Mouse (Mus musculus): ENCODE results near the gene Hist1h2ae. TPM values are rescaled to one million over a fixed set of nuclear protein-coding genes. Genes with fewer than 3 reads are reported as not detected.

Hist1h2ae gene
- 69.8 and 76.3 TPM in 2 replicates for polyA plus RNA-seq (2014; fragmentation: Nextera tagmentation; extraction: Ambion mirVana)

DNA sequence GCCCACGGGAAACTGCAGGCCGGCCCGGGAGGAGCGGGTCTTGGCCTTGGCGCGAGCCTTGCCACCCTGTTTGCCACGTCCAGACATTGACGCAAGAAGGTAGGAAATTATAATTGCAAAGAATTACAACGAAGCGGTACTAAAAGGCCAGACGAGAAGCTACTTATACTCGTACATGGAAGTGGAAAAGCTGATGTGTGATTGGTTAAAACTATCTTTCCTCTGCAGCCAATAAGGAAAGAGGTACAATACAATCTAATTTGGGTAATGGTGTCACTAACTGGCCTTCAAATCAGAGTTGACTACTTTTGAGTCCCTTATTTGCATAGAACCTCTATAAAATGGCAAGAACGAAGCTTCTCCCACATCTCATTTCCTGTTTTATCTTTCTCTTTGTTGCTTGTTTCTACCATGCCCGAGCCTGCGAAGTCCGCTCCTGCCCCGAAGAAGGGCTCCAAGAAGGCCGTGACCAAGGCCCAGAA lies at the start of gene Hist1h2ae, which contains the start of gene Hist1h2bg:
Hist1h2ae (minus strand) TSS at position 199 of the 482 bp plus-strand sequence.
Hist1h2bg (plus strand) TSS at position 375 of the 482 bp plus-strand sequence.
- H3K4me1 ChIP-seq (ENCODE audit: control insufficient read depth, insufficient read depth, low read length): peaks cover 6% of the 10 kb centered on the region; the same call in 1 of the 2 replicates
- H3K9ac ChIP-seq (ENCODE audit: low read length): peak within 1 kb of the TSS; percentile 75
- H3K27me3 ChIP-seq (ENCODE audit: control insufficient read depth, insufficient read depth, low read length): no peaks in the 10 kb centered on the region
- ATAC-seq (ENCODE audit: low FRiP score) (peak; percentile 90), DNase-seq (ENCODE audit: low spot score, missing footprints) (peak; percentile 96)
- H3K27ac ChIP-seq (ENCODE audit: low read depth, low read length): peak within 1 kb of the TSS; percentile 93
- peak within 1 kb of the TSS; percentile 63 for H3K4me2 ChIP-seq
- H3K4me3 ChIP-seq (ENCODE audit: low read depth, low read length): peak within 1 kb of the TSS; percentile 43
- no peaks in the 10 kb centered on the region for H3K36me3 ChIP-seq (ENCODE audit: control insufficient read depth, insufficient read depth, low read length)
- WGBS: 0% methylated on average over 18 of the region's 18 CpGs
- no peaks in the 10 kb centered on the region for H3K9me3 ChIP-seq (ENCODE audit: control insufficient read depth, low read length)

GRCm38 (mm10) chr13:23620056-23620732 lies 49.2 kb upstream of the Hist1h2ae start:
- peak overlapping the region; percentile 81 for H3K4me2 ChIP-seq
- no peaks in the 10 kb centered on the region for H3K36me3 ChIP-seq (ENCODE audit: control insufficient read depth, insufficient read depth, low read length)
- no peaks in the 10 kb centered on the region for H3K9me3 ChIP-seq (ENCODE audit: control insufficient read depth, low read length)
- DNase-seq (ENCODE audit: low spot score, missing footprints): no peak
- 56% methylated on average over 12 of the region's 12 CpGs for WGBS
- no peak for ATAC-seq (ENCODE audit: low FRiP score)
- peak overlapping the region; percentile 89 for H3K9ac ChIP-seq (ENCODE audit: low read length)
- H3K4me1 ChIP-seq (ENCODE audit: control insufficient read depth, insufficient read depth, low read length): peaks cover 8% of the 10 kb centered on the region; the same call in 1 of the 2 replicates
- H3K27ac ChIP-seq (ENCODE audit: low read depth, low read length): peak overlapping the region; percentile 93
- H3K27me3 ChIP-seq (ENCODE audit: control insufficient read depth, insufficient read depth, low read length): no peaks in the 10 kb centered on the region
- H3K4me3 ChIP-seq (ENCODE audit: low read depth, low read length): peak overlapping the region; percentile 54

DNA sequence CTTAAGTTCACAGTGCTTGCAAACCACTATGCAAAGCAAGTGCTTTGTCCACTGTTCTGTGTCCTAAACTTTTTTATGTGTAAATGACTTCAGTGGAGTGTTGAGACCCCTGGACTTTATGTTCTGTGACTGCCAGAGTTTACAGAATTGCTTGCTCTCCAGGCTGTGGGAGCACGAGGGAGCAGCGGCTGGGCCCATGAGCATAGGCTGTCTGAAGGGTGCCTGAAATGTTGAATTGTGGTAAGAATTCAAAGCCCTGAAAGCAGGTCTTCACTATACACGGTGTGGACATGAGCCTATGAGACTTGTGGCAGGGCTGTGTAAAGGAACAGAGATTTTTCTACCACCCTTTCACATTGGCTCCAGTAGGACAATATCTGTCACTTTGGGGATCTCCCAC lies 40.6 kb upstream of the Hist1h2ae start:
- H3K4me3 ChIP-seq (ENCODE audit: low read depth, low read length): no peak overlapping the region
- 85% methylated on average over 3 of the region's 3 CpGs for WGBS
- no peak overlapping the region for H3K9ac ChIP-seq (ENCODE audit: low read length)
- DNase-seq (ENCODE audit: low spot score, missing footprints) (no peak), ATAC-seq (ENCODE audit: low FRiP score) (no peak)
- no peaks in the 10 kb centered on the region for H3K4me1 ChIP-seq (ENCODE audit: control insufficient read depth, insufficient read depth, low read length)
- H3K27ac ChIP-seq (ENCODE audit: low read depth, low read length): no peak overlapping the region
- no peak overlapping the region for H3K4me2 ChIP-seq
- H3K36me3 ChIP-seq (ENCODE audit: control insufficient read depth, insufficient read depth, low read length): no peaks in the 10 kb centered on the region
- H3K9me3 ChIP-seq (ENCODE audit: control insufficient read depth, low read length): no peaks in the 10 kb centered on the region
- no peaks in the 10 kb centered on the region for H3K27me3 ChIP-seq (ENCODE audit: control insufficient read depth, insufficient read depth, low read length)

- H3K4me3 ChIP-seq (ENCODE audit: low read depth, low read length): no peak overlapping the region
- no peak overlapping the region for H3K4me2 ChIP-seq
- no peaks in the 10 kb centered on the region for H3K27me3 ChIP-seq (ENCODE audit: control insufficient read depth, insufficient read depth, low read length)
- no peak for ATAC-seq (ENCODE audit: low FRiP score)
- H3K27ac ChIP-seq (ENCODE audit: low read depth, low read length): no peak overlapping the region
- no peak overlapping the region for H3K9ac ChIP-seq (ENCODE audit: low read length)
- no peaks in the 10 kb centered on the region for H3K36me3 ChIP-seq (ENCODE audit: control insufficient read depth, insufficient read depth, low read length)
- DNase-seq (ENCODE audit: low spot score, missing footprints): no peak
- H3K9me3 ChIP-seq (ENCODE audit: control insufficient read depth, low read length): no peaks in the 10 kb centered on the region
- no peaks in the 10 kb centered on the region for H3K4me1 ChIP-seq (ENCODE audit: control insufficient read depth, insufficient read depth, low read length)
- whole genome bisulfite sequencing: 58% methylated on average over 2 of the region's 2 CpGs
These were observed 39.4 kb upstream of the Hist1h2ae start for GRCm38 (mm10) chr13:23610393-23610792.

DNA sequence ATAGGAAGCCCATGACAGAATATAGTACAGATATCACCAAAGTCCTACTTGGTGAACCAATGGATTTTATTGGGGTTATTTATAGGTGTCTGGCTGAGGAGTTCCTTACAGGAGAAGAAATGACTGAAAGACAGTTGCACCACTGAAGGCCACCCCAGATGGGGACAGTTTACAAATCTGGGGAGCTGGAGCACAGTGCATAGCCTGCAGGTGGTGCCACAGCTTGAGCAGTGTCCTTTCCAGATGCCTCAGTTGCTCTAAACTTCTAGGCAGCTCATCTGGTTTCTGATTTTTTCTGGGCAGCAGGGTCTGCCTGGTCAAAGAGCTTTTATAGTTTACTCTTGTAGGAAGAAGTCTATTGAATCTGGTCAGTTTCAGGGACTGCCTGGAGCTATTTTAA lies 38.8 kb upstream of the Hist1h2ae start:
- ATAC-seq (ENCODE audit: low FRiP score): no peak
- no peaks in the 10 kb centered on the region for H3K36me3 ChIP-seq (ENCODE audit: control insufficient read depth, insufficient read depth, low read length)
- no peaks in the 10 kb centered on the region for H3K9me3 ChIP-seq (ENCODE audit: control insufficient read depth, low read length)
- H3K27ac ChIP-seq (ENCODE audit: low read depth, low read length): no peak overlapping the region
- H3K9ac ChIP-seq (ENCODE audit: low read length): no peak overlapping the region
- DNase-seq (ENCODE audit: low spot score, missing footprints): no peak
- H3K4me1 ChIP-seq (ENCODE audit: control insufficient read depth, insufficient read depth, low read length): no peaks in the 10 kb centered on the region
- H3K27me3 ChIP-seq (ENCODE audit: control insufficient read depth, insufficient read depth, low read length): no peaks in the 10 kb centered on the region
- H3K4me3 ChIP-seq (ENCODE audit: low read depth, low read length): no peak overlapping the region
- H3K4me2 ChIP-seq: no peak overlapping the region

DNA sequence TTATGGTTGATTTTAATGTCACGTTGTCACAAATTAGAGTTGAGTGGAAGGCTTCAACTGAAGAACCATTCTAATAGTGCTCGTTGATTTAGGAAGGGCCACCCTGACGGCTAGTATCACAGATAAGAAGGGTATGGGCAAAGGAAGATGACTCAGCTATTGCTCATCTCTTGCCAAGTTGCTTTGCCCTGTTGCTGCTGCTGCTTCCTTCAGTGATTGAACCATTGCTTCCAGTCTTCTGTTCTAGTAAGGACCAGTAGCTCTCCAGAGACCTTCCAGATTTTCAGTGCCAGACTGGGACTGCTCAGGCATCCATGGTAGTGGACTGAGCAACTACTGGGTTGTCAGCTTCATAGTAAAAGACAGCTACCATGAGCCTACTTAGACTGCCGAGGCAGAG lies 38.2 kb upstream of the Hist1h2ae start:
- H3K27ac ChIP-seq (ENCODE audit: low read depth, low read length): no peak overlapping the region
- DNase-seq (ENCODE audit: low spot score, missing footprints) (no peak), ATAC-seq (ENCODE audit: low FRiP score) (no peak)
- H3K4me2 ChIP-seq: no peak overlapping the region
- WGBS: 89% methylated on average over 4 of the region's 4 CpGs
- H3K9ac ChIP-seq (ENCODE audit: low read length): no peak overlapping the region
- no peaks in the 10 kb centered on the region for H3K36me3 ChIP-seq (ENCODE audit: control insufficient read depth, insufficient read depth, low read length)
- no peak overlapping the region for H3K4me3 ChIP-seq (ENCODE audit: low read depth, low read length)
- no peaks in the 10 kb centered on the region for H3K9me3 ChIP-seq (ENCODE audit: control insufficient read depth, low read length)
- H3K27me3 ChIP-seq (ENCODE audit: control insufficient read depth, insufficient read depth, low read length): no peaks in the 10 kb centered on the region
- H3K4me1 ChIP-seq (ENCODE audit: control insufficient read depth, insufficient read depth, low read length): no peaks in the 10 kb centered on the region

- no peak overlapping the region for H3K27ac ChIP-seq (ENCODE audit: low read depth, low read length)
- WGBS: 95% methylated on average over 3 of the region's 3 CpGs
- no peaks in the 10 kb centered on the region for H3K4me1 ChIP-seq (ENCODE audit: control insufficient read depth, insufficient read depth, low read length)
- ATAC-seq (ENCODE audit: low FRiP score) (no peak), DNase-seq (ENCODE audit: low spot score, missing footprints) (no peak)
- no peaks in the 10 kb centered on the region for H3K27me3 ChIP-seq (ENCODE audit: control insufficient read depth, insufficient read depth, low read length)
- H3K36me3 ChIP-seq (ENCODE audit: control insufficient read depth, insufficient read depth, low read length): no peaks in the 10 kb centered on the region
- H3K9ac ChIP-seq (ENCODE audit: low read length): no peak overlapping the region
- no peak overlapping the region for H3K4me2 ChIP-seq
- H3K4me3 ChIP-seq (ENCODE audit: low read depth, low read length): no peak overlapping the region
- H3K9me3 ChIP-seq (ENCODE audit: control insufficient read depth, low read length): no peaks in the 10 kb centered on the region
These were observed 34.0 kb upstream of the Hist1h2ae start for GRCm38 (mm10) chr13:23605052-23605451.

- 93% methylated on average over 3 of the region's 3 CpGs for WGBS
- DNase-seq (ENCODE audit: low spot score, missing footprints) (no peak), ATAC-seq (ENCODE audit: low FRiP score) (no peak)
- H3K27me3 ChIP-seq (ENCODE audit: control insufficient read depth, insufficient read depth, low read length): no peaks in the 10 kb centered on the region
- H3K4me3 ChIP-seq (ENCODE audit: low read depth, low read length): no peak overlapping the region
- no peaks in the 10 kb centered on the region for H3K9me3 ChIP-seq (ENCODE audit: control insufficient read depth, low read length)
- no peaks in the 10 kb centered on the region for H3K4me1 ChIP-seq (ENCODE audit: control insufficient read depth, insufficient read depth, low read length)
- no peak overlapping the region for H3K4me2 ChIP-seq
- no peaks in the 10 kb centered on the region for H3K36me3 ChIP-seq (ENCODE audit: control insufficient read depth, insufficient read depth, low read length)
- H3K27ac ChIP-seq (ENCODE audit: low read depth, low read length): no peak overlapping the region
- no peak overlapping the region for H3K9ac ChIP-seq (ENCODE audit: low read length)
These were observed 33.4 kb upstream of the Hist1h2ae start for GRCm38 (mm10) chr13:23604452-23604851.

DNA sequence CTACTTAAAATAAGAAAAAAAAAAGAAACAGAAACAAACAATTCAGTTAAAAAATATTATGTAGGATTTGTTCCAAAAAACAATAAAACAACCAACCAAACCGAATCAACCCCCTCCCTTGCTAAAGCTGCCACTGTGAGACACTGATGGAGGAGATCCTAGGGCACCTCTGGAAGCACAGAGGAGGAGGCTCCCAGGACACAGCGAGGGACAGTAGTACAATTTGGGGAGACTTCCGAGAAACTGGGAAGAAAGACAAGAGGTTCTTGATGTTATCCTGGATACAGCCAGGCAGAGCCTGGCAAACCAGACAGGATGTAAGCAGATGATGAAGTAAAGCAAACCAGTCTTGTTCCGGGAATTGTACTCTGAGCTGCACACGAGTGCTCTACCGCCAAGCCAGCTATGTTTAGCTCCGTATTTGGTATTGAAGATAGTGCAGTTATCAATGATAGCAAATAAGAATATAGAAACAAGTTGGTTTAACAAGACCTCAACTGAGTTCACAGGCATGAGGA lies 32.2 kb upstream of the Hist1h2ae start:
- Histone ChIP-seq H3K27ac (ENCODE audit: low read depth, low read length) (no peak overlapping the region), H3K9ac (ENCODE audit: low read length) (no peak overlapping the region), H3K4me3 (ENCODE audit: low read depth, low read length) (no peak overlapping the region), H3K4me2 (no peak overlapping the region), H3K36me3 (ENCODE audit: control insufficient read depth, insufficient read depth, low read length) (no peaks in the 10 kb centered on the region), H3K9me3 (ENCODE audit: control insufficient read depth, low read length) (no peaks in the 10 kb centered on the region), H3K4me1 (ENCODE audit: control insufficient read depth, insufficient read depth, low read length) (no peaks in the 10 kb centered on the region), H3K27me3 (ENCODE audit: control insufficient read depth, insufficient read depth, low read length) (no peaks in the 10 kb centered on the region)
- WGBS: 82% methylated on average over 7 of the region's 7 CpGs
- ATAC-seq (ENCODE audit: low FRiP score): no peak
- DNase-seq (ENCODE audit: low spot score, missing footprints): no peak

Data from midbrain, embryonic 11.5 days (tissue).